Mouse (Mus musculus): ENCODE results near the gene Atp6v1e2. TPM values are rescaled to one million over a fixed set of nuclear protein-coding genes. Genes with fewer than 3 reads are reported as not detected.

Gene Atp6v1e2
- polyA plus RNA-seq, 1 experiment, result not detected

- WGBS, result 67% methylated on average over 10 of the region's 10 CpGs
- no peak for DNase-seq (ENCODE audit: low read depth, low spot score)
Observed at GRCm38 (mm10) chr17:86966040-86966439, 18.3 kb upstream of the Atp6v1e2 start.

- DNase-seq (ENCODE audit: low read depth, low spot score), result no peak
- 62% methylated on average over 8 of the region's 8 CpGs for WGBS
Observed at GRCm38 (mm10) chr17:86965121-86965520, 17.4 kb upstream of the Atp6v1e2 start.

GRCm38 (mm10) chr17:86964502-86964901 lies 16.8 kb upstream of the Atp6v1e2 start:
- WGBS, result 3% methylated on average over 10 of the region's 10 CpGs
- DNase-seq (ENCODE audit: low read depth, low spot score), result peak; percentile 37

- DNase-seq (ENCODE audit: low read depth, low spot score), result no peak
- under 1% methylated on average over 6 of the region's 6 CpGs for WGBS
Observed at GRCm38 (mm10) chr17:86964041-86964440, 16.3 kb upstream of the Atp6v1e2 start.

- WGBS, result 0% methylated on average over 22 of the region's 26 CpGs
- DNase-seq (ENCODE audit: low read depth, low spot score), result no peak
Observed at GRCm38 (mm10) chr17:86963586-86963902, 15.8 kb upstream of the Atp6v1e2 start.

GRCm38 (mm10) chr17:86962894-86963585 lies 15.3 kb upstream of the Atp6v1e2 start, which contains the start of gene Rhoq:
TSS of gene Rhoq (plus strand) at chr17:86963082.
- DNase-seq (ENCODE audit: low read depth, low spot score), result peak; percentile 58
- 1% methylated on average over 81 of the region's 86 CpGs for WGBS

GRCm38 (mm10) chr17:86962297-86962893 lies 14.7 kb upstream of the Atp6v1e2 start:
- DNase-seq (ENCODE audit: low read depth, low spot score), result no peak
- under 1% methylated on average over 24 of the region's 24 CpGs for WGBS

GRCm38 (mm10) chr17:86961301-86961841 lies 13.7 kb upstream of the Atp6v1e2 start:
- DNase-seq (ENCODE audit: low read depth, low spot score), result no peak
- WGBS, result 46% methylated on average over 8 of the region's 8 CpGs

GRCm38 (mm10) chr17:86957968-86958367 lies 10.3 kb upstream of the Atp6v1e2 start:
- DNase-seq (ENCODE audit: low read depth, low spot score), result no peak
- WGBS, result 49% methylated on average over 14 of the region's 14 CpGs

- DNase-seq (ENCODE audit: low read depth, low spot score), result no peak
- WGBS, result 88% methylated on average over 5 of the region's 5 CpGs
Observed at GRCm38 (mm10) chr17:86957239-86957638, 9.5 kb upstream of the Atp6v1e2 start.

GRCm38 (mm10) chr17:86948801-86949200 lies 1.1 kb upstream of the Atp6v1e2 start:
- no peak for DNase-seq (ENCODE audit: low read depth, low spot score)
- WGBS, result 75% methylated on average over 6 of the region's 6 CpGs

GRCm38 (mm10) chr17:86946078-86946477 lies 1.6 kb downstream of the Atp6v1e2 start:
- WGBS, result 46% methylated on average over 4 of the region's 4 CpGs
- DNase-seq (ENCODE audit: low read depth, low spot score), result no peak

GRCm38 (mm10) chr17:86943158-86943557 lies 4.5 kb downstream of the Atp6v1e2 start:
- 58% methylated on average over 6 of the region's 6 CpGs for WGBS
- DNase-seq (ENCODE audit: low read depth, low spot score), result no peak

GRCm38 (mm10) chr17:86942112-86942511 lies 5.6 kb downstream of the Atp6v1e2 start:
- 88% methylated on average over 6 of the region's 6 CpGs for WGBS
- DNase-seq (ENCODE audit: low read depth, low spot score), result no peak

GRCm38 (mm10) chr17:86938683-86939082 lies 9.0 kb downstream of the Atp6v1e2 start:
- 80% methylated on average over 7 of the region's 7 CpGs for WGBS
- DNase-seq (ENCODE audit: low read depth, low spot score), result no peak

- WGBS, result under 1% methylated on average over 20 of the region's 20 CpGs
- DNase-seq (ENCODE audit: low read depth, low spot score), result peak; percentile 73
Observed at GRCm38 (mm10) chr17:86937497-86938155, 10.1 kb downstream of the Atp6v1e2 start.

- peak; percentile 54 for DNase-seq (ENCODE audit: low read depth, low spot score)
- 14% methylated on average over 2 of the region's 2 CpGs for WGBS
Observed at GRCm38 (mm10) chr17:86937064-86937463, 10.6 kb downstream of the Atp6v1e2 start.

- 65% methylated on average over 5 of the region's 5 CpGs for WGBS
Observed at GRCm38 (mm10) chr17:86932896-86933295, 14.8 kb downstream of the Atp6v1e2 start.

GRCm38 (mm10) chr17:86929981-86930380 lies 17.7 kb downstream of the Atp6v1e2 start:
- no peak for DNase-seq (ENCODE audit: low read depth, low spot score)

More at GRCm38 (mm10) chr17:86932896-86933295, 14.8 kb downstream of the Atp6v1e2 start:
- no peak for DNase-seq (ENCODE audit: low read depth, low spot score)

GRCm38 (mm10) chr17:86929355-86929754 lies 18.3 kb downstream of the Atp6v1e2 start:
- 43% methylated on average over 6 of the region's 6 CpGs for WGBS
- no peak for DNase-seq (ENCODE audit: low read depth, low spot score)

GRCm38 (mm10) chr17:86926836-86927235 lies 20.9 kb downstream of the Atp6v1e2 start:
- no peak for DNase-seq (ENCODE audit: low read depth, low spot score)
- 81% methylated on average over 3 of the region's 3 CpGs for WGBS
